Mouse (Mus musculus) midbrain, embryonic 11.5 days (tissue): Measurements from ENCODE around the gene Ece1. TPM values are rescaled to one million over a fixed set of nuclear protein-coding genes. Genes with fewer than 3 reads are reported as not detected.

Experiments used
- ATAC-seq: fragments of 200-750 bp; cut with Nextera tagmentation; 2 replicates; pipeline ENCODE4 v1.8.0; 2017; ENCODE audit warnings: moderate TSS enrichment, moderate library complexity; ENCODE audit not compliant: low FRiP score
- DNase-seq: peaks from one replicate; pipeline ENCODE4 v3.0.0; 2015; ENCODE audit warnings: low spot score; ENCODE audit errors: missing footprints
- H3K27ac ChIP-seq: fragments of 300-500 bp; sonication (generic); 2 replicates; pipeline ENCODE4 v1.5.1; 2014; ENCODE audit warnings: low read depth, low read length
- H3K27me3 ChIP-seq: fragments of 300-500 bp; sonication (generic); 2 replicates; pipeline ENCODE4 v1.6.1; 2014; ENCODE audit warnings: mild to moderate bottlenecking, low read length, moderate library complexity, mixed read lengths; ENCODE audit not compliant: control insufficient read depth, insufficient read depth
- H3K36me3 ChIP-seq: fragments of 300-500 bp; sonication (generic); 2 replicates; pipeline ENCODE4 v1.6.1; 2014; ENCODE audit warnings: mild to moderate bottlenecking, low read length, moderate library complexity, mixed read lengths; ENCODE audit not compliant: control insufficient read depth, insufficient read depth
- H3K4me1 ChIP-seq: fragments of 300-500 bp; sonication (generic); 2 replicates; pipeline ENCODE4 v1.6.1; 2014; ENCODE audit warnings: low read length; ENCODE audit not compliant: control insufficient read depth, insufficient read depth
- H3K4me2 ChIP-seq: fragments of 300-500 bp; sonication (generic); 2 replicates; pipeline ENCODE4 v1.6.1; 2014; ENCODE audit warnings: mild to moderate bottlenecking, moderate library complexity
- H3K4me3 ChIP-seq: fragments of 300-500 bp; sonication (generic); 2 replicates; pipeline ENCODE4 v1.5.1; 2014; ENCODE audit warnings: low read depth, low read length
- H3K9ac ChIP-seq: fragments of 300-500 bp; sonication (generic); 2 replicates; pipeline ENCODE4 v1.6.1; 2014; ENCODE audit warnings: low read length
- H3K9me3 ChIP-seq: fragments of 300-500 bp; sonication (generic); 2 replicates; pipeline ENCODE4 v1.6.1; 2016; ENCODE audit warnings: low read length; ENCODE audit not compliant: control insufficient read depth
- WGBS: fragments of 180-500 bp; shearing (Covaris S2); extraction: QIAGEN DNeasy Blood & Tissue Kit; methylation state at CpG from one replicate; pipeline ENCODE4 v1.1.7; 2014; 5-methylcytosine and 5-hydroxymethylcytosine counted together
- polyA plus RNA-seq: library from polyadenylated mRNA; unstranded; fragments of >200 nt; fragmentation: Nextera tagmentation; extraction: Ambion mirVana; gene quantifications from 2 replicates; pipeline ENCODE4 v1.2.1, GENCODE M21; 2014

Gene Ece1
- polyA plus RNA-seq, 1 experiment from 2014 or later = 26.6 TPM

- Histone ChIP-seq H3K27me3 (no peaks in the 10 kb centered on the region), H3K4me1 (peaks cover 26% of the 10 kb centered on the region), H3K9me3 (no peaks in the 10 kb centered on the region), H3K36me3 (no peaks in the 10 kb centered on the region), H3K4me3 (peak overlapping the region; percentile 69), H3K4me2 (peak overlapping the region; percentile 81), H3K9ac (peak overlapping the region; percentile 87), H3K27ac (no peak overlapping the region)
- no peak for DNase-seq
- 21% methylated on average over 21 of the region's 21 CpGs for WGBS
- no peak for ATAC-seq
These were observed 641 bp downstream of the Ece1 start for GRCm38 (mm10) chr4:137862516-137863240.

GRCm38 (mm10) chr4:137864031-137864430, 2.0 kb downstream of the Ece1 start:
- Histone ChIP-seq H3K4me3 (no peak overlapping the region), H3K9ac (no peak overlapping the region), H3K36me3 (no peaks in the 10 kb centered on the region), H3K9me3 (no peaks in the 10 kb centered on the region), H3K27ac (no peak overlapping the region), H3K27me3 (no peaks in the 10 kb centered on the region), H3K4me2 (0 out of 2 replicates have a peak overlapping the region, but pooled peaks have one; percentile 3), H3K4me1 (peaks cover 26% of the 10 kb centered on the region)
- no peak for DNase-seq
- ATAC-seq = no peak
- 94% methylated on average over 4 of the region's 4 CpGs for WGBS

DNA sequence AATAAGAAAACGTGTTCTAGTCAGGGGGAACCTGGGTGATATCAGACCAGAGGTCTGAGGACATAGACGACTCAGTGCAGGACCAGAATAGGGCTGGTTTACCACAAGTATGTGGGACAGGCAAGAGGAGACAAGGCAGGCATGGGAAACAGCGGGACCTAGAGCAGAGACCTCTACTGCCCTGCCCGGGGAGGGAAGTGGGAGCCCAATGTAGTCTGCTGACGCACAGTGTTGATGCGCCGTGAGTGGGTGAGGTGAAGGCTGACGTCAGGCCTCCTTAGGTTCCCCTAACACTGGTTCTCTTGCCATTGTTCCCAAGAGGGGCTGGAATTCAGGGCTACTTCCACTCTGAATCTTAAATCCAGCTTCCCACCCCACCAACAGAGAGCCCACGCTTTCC, 2.7 kb downstream of the Ece1 start:
- DNase-seq = no peak
- Histone ChIP-seq H3K27ac (no peak overlapping the region), H3K9me3 (no peaks in the 10 kb centered on the region), H3K27me3 (no peaks in the 10 kb centered on the region), H3K4me2 (no peak overlapping the region), H3K4me3 (no peak overlapping the region), H3K4me1 (peaks cover 26% of the 10 kb centered on the region), H3K9ac (no peak overlapping the region), H3K36me3 (no peaks in the 10 kb centered on the region)
- WGBS = 62% methylated on average over 9 of the region's 9 CpGs
- no peak for ATAC-seq

- Histone ChIP-seq H3K9ac (no peak overlapping the region), H3K4me1 (peaks cover 26% of the 10 kb centered on the region), H3K9me3 (no peaks in the 10 kb centered on the region), H3K27me3 (no peaks in the 10 kb centered on the region), H3K4me3 (no peak overlapping the region), H3K36me3 (no peaks in the 10 kb centered on the region), H3K27ac (no peak overlapping the region), H3K4me2 (no peak overlapping the region)
- ATAC-seq (no peak), DNase-seq (no peak)
- 64% methylated on average over 10 of the region's 10 CpGs for WGBS
These were observed 3.2 kb downstream of the Ece1 start for GRCm38 (mm10) chr4:137865221-137865641.

DNA sequence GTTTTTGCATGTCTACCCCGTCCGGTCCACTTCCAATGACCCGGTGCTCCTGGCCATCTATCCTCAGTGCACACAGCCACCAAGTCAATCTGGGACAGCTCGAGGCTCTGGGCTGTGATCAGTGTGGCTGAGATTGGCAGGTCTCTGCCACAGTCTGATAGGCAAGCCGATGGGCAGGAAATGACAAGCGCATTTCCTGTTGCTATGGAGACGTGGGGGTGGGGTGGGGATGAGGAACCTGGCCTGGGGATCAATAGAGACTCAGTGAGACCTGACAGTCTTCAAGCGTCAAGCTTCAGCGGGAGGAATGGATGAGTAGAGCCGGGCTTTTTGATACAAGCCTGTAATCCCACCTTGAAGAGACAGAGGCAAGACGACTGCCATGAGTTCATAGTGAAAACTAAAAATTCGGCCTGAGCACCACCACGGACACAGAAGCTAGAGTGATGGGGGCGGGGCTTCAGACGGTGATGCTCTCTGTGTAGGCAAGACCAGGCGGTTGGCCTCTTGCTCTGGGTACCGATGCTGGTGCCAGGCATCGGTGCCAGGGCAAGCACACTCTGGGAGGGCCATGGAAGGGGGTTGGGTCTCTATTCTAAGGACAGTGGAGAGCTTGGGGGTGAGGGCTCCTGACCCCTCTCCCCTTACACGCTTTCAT, 4.3 kb downstream of the Ece1 start:
- Histone ChIP-seq H3K9me3 (no peaks in the 10 kb centered on the region), H3K36me3 (no peaks in the 10 kb centered on the region), H3K4me3 (no peak overlapping the region), H3K27ac (peak overlapping the region; percentile 2; the same call in 1 of the 2 replicates), H3K4me1 (peaks cover 26% of the 10 kb centered on the region), H3K27me3 (no peaks in the 10 kb centered on the region), H3K4me2 (0 out of 2 replicates have a peak overlapping the region, but pooled peaks have one; percentile 1), H3K9ac (no peak overlapping the region)
- ATAC-seq (peak; percentile 25; the same call in 1 of the 2 replicates), DNase-seq (peak; percentile 95)
- 37% methylated on average over 19 of the region's 19 CpGs for WGBS

GRCm38 (mm10) chr4:137867225-137867624, 5.2 kb downstream of the Ece1 start:
- no peak for DNase-seq
- ATAC-seq = no peak
- Histone ChIP-seq H3K36me3 (no peaks in the 10 kb centered on the region), H3K4me3 (no peak overlapping the region), H3K9ac (no peak overlapping the region), H3K27me3 (no peaks in the 10 kb centered on the region), H3K9me3 (no peaks in the 10 kb centered on the region), H3K4me2 (no peak overlapping the region), H3K27ac (no peak overlapping the region), H3K4me1 (peaks cover 26% of the 10 kb centered on the region)
- 79% methylated on average over 4 of the region's 4 CpGs for WGBS

GRCm38 (mm10) chr4:137867675-137868257, 5.7 kb downstream of the Ece1 start:
- no peaks in the 10 kb centered on the region for H3K27me3 ChIP-seq
- H3K36me3 ChIP-seq = no peaks in the 10 kb centered on the region
- no peak overlapping the region for H3K4me2 ChIP-seq
- ATAC-seq (no peak), DNase-seq (no peak)
- H3K4me1 ChIP-seq = peaks cover 24% of the 10 kb centered on the region
- WGBS = 87% methylated on average over 13 of the region's 13 CpGs
- no peak overlapping the region for H3K4me3 ChIP-seq
- no peak overlapping the region for H3K27ac ChIP-seq
- H3K9me3 ChIP-seq = no peaks in the 10 kb centered on the region
- no peak overlapping the region for H3K9ac ChIP-seq

- peaks cover 21% of the 10 kb centered on the region for H3K4me1 ChIP-seq
- DNase-seq (no peak), ATAC-seq (no peak)
- H3K27ac ChIP-seq = no peak overlapping the region
- H3K36me3 ChIP-seq = no peaks in the 10 kb centered on the region
- 53% methylated on average over 16 of the region's 16 CpGs for WGBS
- no peak overlapping the region for H3K4me3 ChIP-seq
- H3K9ac ChIP-seq = no peak overlapping the region
- no peak overlapping the region for H3K4me2 ChIP-seq
- no peaks in the 10 kb centered on the region for H3K27me3 ChIP-seq
- no peaks in the 10 kb centered on the region for H3K9me3 ChIP-seq
These were observed 7.7 kb downstream of the Ece1 start for GRCm38 (mm10) chr4:137869667-137870274.

GRCm38 (mm10) chr4:137870979-137871378, 8.9 kb downstream of the Ece1 start:
- ATAC-seq = no peak
- WGBS = 75% methylated on average over 4 of the region's 4 CpGs
- Histone ChIP-seq H3K4me3 (no peak overlapping the region), H3K4me1 (peaks cover 13% of the 10 kb centered on the region), H3K9me3 (no peaks in the 10 kb centered on the region), H3K27me3 (no peaks in the 10 kb centered on the region), H3K36me3 (no peaks in the 10 kb centered on the region), H3K4me2 (no peak overlapping the region), H3K27ac (no peak overlapping the region), H3K9ac (no peak overlapping the region)
- DNase-seq = no peak
